Mouse (Mus musculus): ENCODE measurements around the gene St8sia6.
"Not testable (repeated sequence)": the region's sequence is repeated elsewhere in the genome, so short reads cannot be mapped to it uniquely, and the experiment has no call there.

St8sia6 gene

GRCm38 (mm10) chr2:13630136-13630832 lies 163.6 kb downstream of the St8sia6 start:
- DNase-seq (ENCODE audit: low read depth, low spot score) = no peak

- DNase-seq (ENCODE audit: low read depth, low spot score) = not testable (repeated sequence)
Measured at GRCm38 (mm10) chr2:13603636-13604035, 190.2 kb downstream of the St8sia6 start.

GRCm38 (mm10) chr2:13603093-13603492 lies 190.8 kb downstream of the St8sia6 start:
- no peak for DNase-seq (ENCODE audit: low read depth, low spot score)

Data from WW6 (cell line).